Mouse (Mus musculus) hindbrain, embryonic 12.5 days (tissue): ENCODE measurements around the gene Tmem229b. TPM values are rescaled to one million over a fixed set of nuclear protein-coding genes. Genes with fewer than 3 reads are reported as not detected.

Source experiments
- ATAC-seq: fragments of 200-750 bp; cut with Nextera tagmentation; 2 replicates; pipeline ENCODE4 v1.8.0; 2017; ENCODE audit warnings: moderate TSS enrichment; ENCODE audit not compliant: low FRiP score
- H3K27ac ChIP-seq: fragments of 300-500 bp; sonication (generic); 2 replicates; pipeline ENCODE4 v1.5.1; 2016; ENCODE audit warnings: mild to moderate bottlenecking
- H3K27me3 ChIP-seq: fragments of 300-500 bp; sonication (generic); 2 replicates; pipeline ENCODE4 v1.6.1; 2016; ENCODE audit warnings: mild to moderate bottlenecking
- H3K36me3 ChIP-seq: fragments of 300-500 bp; sonication (generic); 2 replicates; pipeline ENCODE4 v1.6.1; 2016; ENCODE audit warnings: mild to moderate bottlenecking
- H3K4me1 ChIP-seq: fragments of 300-500 bp; sonication (generic); 2 replicates; pipeline ENCODE4 v1.6.1; 2016
- H3K4me2 ChIP-seq: fragments of 300-500 bp; sonication (generic); replicated peaks from 2 replicates; pipeline ENCODE4 v1.6.1; 2016; ENCODE audit warnings: mild to moderate bottlenecking
- H3K4me3 ChIP-seq: fragments of 300-500 bp; sonication (generic); 2 replicates; pipeline ENCODE4 v1.5.1; 2016; ENCODE audit warnings: mild to moderate bottlenecking
- H3K9ac ChIP-seq: fragments of 300-500 bp; sonication (generic); 2 replicates; pipeline ENCODE4 v1.6.1; 2016; ENCODE audit warnings: mild to moderate bottlenecking, moderate library complexity
- H3K9me3 ChIP-seq: fragments of 300-500 bp; sonication (generic); replicated peaks from 2 replicates; pipeline ENCODE4 v1.6.1; 2016; ENCODE audit warnings: mild to moderate bottlenecking
- WGBS: fragments of 180-500 bp; shearing (Covaris S2); methylation state at CpG from one replicate; pipeline ENCODE4 v1.1.7; 2016; 5-methylcytosine and 5-hydroxymethylcytosine counted together
- polyA plus RNA-seq: library from polyadenylated mRNA; unstranded; fragments of >200 nt; fragmentation: Nextera tagmentation; extraction: Ambion mirVana; gene quantifications from 2 replicates; pipeline ENCODE4 v1.2.1, GENCODE M21; 2016

Gene Tmem229b
- polyA plus RNA-seq, 1 experiment from 2014 or later, result 23.6 TPM

DNA sequence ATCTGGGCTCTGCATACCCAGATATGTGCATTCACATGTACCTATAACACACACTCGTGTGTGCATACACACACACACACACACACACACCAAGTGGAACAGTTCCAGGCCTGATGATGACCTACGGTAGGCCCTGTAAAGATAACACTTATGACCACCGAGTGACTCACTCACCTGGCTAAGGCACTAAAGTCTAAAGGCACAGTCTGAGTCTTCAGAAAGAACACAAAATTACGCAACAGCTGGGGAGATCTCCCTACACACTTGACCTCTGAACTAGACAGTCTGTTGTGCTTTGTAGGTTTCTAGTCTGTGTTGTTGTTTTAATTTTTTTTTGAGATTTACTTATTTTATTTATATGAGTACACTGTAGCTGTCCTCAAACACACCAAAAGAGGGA is 93.0 kb downstream of the Tmem229b start:
- Histone ChIP-seq H3K4me2 (no peak overlapping the region), H3K9ac (no peak overlapping the region), H3K4me3 (no peak overlapping the region), H3K27ac (no peak overlapping the region), H3K27me3 (peaks cover 49% of the 10 kb centered on the region), H3K36me3 (no peaks in the 10 kb centered on the region), H3K4me1 (peaks cover 15% of the 10 kb centered on the region), H3K9me3 (no peaks in the 10 kb centered on the region)
- ATAC-seq, result no peak
- WGBS, result 87% methylated on average over 4 of the region's 4 CpGs

Other genes with a start within 250 kb of the Tmem229b start
- 95.4 and 98.4 TPM in 2 replicates for gene Atp6v1d, start 146.0 kb downstream of the Tmem229b start, polyA plus RNA-seq
- 161 TPM in 2 replicates for gene Eif2s1, start 145.8 kb downstream of the Tmem229b start, polyA plus RNA-seq
- 2.5 and 2.6 TPM in 2 replicates for gene Plek2, start 100.7 kb downstream of the Tmem229b start, polyA plus RNA-seq
- 4.9 and 5.7 TPM in 2 replicates for gene Plekhh1, start 21.5 kb upstream of the Tmem229b start, polyA plus RNA-seq
- gene Pigh, start 82.0 kb upstream of the Tmem229b start, polyA plus RNA-seq, result 27.1 and 28.3 TPM in 2 replicates
- 16.4 and 17.6 TPM in 2 replicates for gene Arg2, start 123.2 kb upstream of the Tmem229b start, polyA plus RNA-seq
- gene Vti1b, start 165.0 kb upstream of the Tmem229b start, polyA plus RNA-seq, result 126 and 131 TPM in 2 replicates
- gene Rdh11, start 184.7 kb upstream of the Tmem229b start, polyA plus RNA-seq, result 28.2 and 28.9 TPM in 2 replicates
- 1.1 and 1.5 TPM in 2 replicates for gene Rdh12, start 201.3 kb upstream of the Tmem229b start, polyA plus RNA-seq